Mouse (Mus musculus) kidney, adult 2 months (tissue): ENCODE results near the gene Gucy2d.

ENCODE experiments used
- CTCF ChIP-seq: fragments of 200-500 bp; conservative IDR thresholded peaks from 2 replicates; pipeline ENCODE4 v1.5.1; 2011; ENCODE audit warnings: low read depth, mild to moderate bottlenecking, control low read depth, low read length, moderate library complexity, mixed read lengths; ENCODE audit not compliant: insufficient read depth, insufficient read length
- POLR2A ChIP-seq: fragments of 200-500 bp; IDR thresholded peaks from one replicate; pipeline ENCODE4 v1.6.1; 2011; ENCODE audit warnings: low read depth, low read length, control low read depth

- TF ChIP-seq POLR2A (no peak), CTCF (no peak)
These were observed 15.8 kb upstream of the Gucy2d start for GRCm38 (mm10) chr7:98424396-98424795.
